Mouse (Mus musculus): ENCODE results near the gene Dmgdh. TPM values are rescaled to one million over a fixed set of nuclear protein-coding genes. Genes with fewer than 3 reads are reported as not detected.

The Dmgdh gene
- total and polyA plus RNA-seq, 2 experiments from 2014 or later: 0.19 TPM; not detected in 1

DNA sequence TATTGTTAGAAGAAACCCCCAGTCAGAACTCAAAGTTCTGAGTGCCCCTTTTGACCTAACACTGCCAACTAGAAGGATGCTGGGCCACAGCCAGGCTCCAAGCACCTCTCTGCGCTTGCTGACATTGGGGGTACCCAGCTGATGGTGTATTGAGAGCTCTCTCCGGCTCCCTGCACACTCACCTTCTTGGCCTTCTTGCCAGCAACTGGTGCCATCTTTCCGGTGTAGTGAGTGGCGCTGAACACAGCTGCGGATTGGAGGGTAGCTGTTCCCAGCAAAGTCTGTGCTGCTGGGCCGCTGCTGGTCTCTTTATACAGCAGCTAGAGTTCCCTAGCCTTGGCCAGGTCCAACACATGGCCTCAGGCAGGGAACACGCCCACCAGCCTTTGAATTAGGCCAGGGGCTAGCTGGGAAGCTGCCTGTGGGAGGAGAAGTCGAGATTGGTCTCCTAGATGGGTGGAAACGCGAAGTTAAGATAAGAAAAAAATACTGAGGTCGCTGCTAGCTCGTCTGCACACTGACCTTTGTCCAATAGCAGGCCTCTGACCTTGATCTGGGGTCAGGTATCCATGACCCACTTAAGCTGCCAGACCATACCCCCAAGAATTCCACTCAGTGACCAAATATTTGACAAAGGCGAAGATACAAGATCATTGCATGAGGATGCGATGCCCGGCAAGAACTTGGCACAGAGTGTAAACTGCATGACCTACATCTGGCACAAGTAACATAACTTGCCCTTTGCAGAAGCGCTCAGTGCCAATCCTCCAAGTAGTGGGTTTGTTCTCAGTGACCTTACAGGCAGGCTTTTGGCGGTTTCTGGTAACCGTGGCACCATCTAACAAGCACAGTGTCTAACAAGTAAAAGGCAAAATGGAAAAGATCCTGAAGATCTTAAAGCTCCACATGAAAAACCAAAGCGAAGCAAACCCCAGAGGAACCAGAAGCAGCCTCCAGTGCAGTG, 36.7 kb upstream of the Dmgdh start, which contains the start of gene Bhmt:
Gene Bhmt (minus strand): TSS at position 680 of the 964 bp plus-strand sequence.
- 72% methylated on average over 19 of the region's 19 CpGs for WGBS
- H3K4me3 ChIP-seq (ENCODE audit: low read depth, low read length): no peak within 1 kb of the TSS
- H3K4me1 ChIP-seq (ENCODE audit: insufficient read depth, low read length): no peaks in the 10 kb centered on the region
- H3K4me2 ChIP-seq (ENCODE audit: low read depth, low read length, poor library complexity, severe bottlenecking): no peak within 1 kb of the TSS
- H3K36me3 ChIP-seq (ENCODE audit: insufficient read depth, low read length): no peaks in the 10 kb centered on the region
- ATAC-seq (ENCODE audit: low FRiP score) (no peak), DNase-seq (ENCODE audit: low spot score) (no peak)
- H3K9me3 ChIP-seq (ENCODE audit: low read length): no peaks in the 10 kb centered on the region
- TF ChIP-seq CTCF (IDR thresholded peaks at IDR 0.05): no peak
- H3K27me3 ChIP-seq (ENCODE audit: insufficient read depth, low read length): no peaks in the 10 kb centered on the region
- no peak within 1 kb of the TSS for H3K27ac ChIP-seq (ENCODE audit: low read depth, low read length)
- H3K9ac ChIP-seq (replicated peaks; ENCODE audit: low read length, poor library complexity, severe bottlenecking): no peak within 1 kb of the TSS

DNA sequence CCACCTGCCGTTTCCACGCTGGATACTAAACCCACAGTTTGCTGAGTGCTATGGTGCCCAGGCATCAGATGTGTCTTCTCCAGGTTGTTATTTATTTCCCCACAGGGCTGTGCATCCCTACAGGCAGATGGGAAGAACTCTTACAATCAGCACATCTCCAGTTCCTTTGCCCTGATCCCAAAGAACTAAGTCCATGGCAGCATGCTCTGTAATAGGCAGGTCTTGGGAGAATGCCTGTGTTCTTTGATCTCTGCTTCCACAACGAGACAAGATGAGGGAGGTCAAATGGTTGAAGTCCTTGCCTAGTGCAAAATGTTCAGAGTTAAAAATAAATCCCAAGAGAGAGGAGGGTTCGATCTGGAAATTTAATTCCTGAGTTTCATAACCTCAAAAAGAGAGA, 34.6 kb upstream of the Dmgdh start:
- Histone ChIP-seq H3K27ac (ENCODE audit: low read depth, low read length) (no peak overlapping the region), H3K9ac (replicated peaks; ENCODE audit: low read length, poor library complexity, severe bottlenecking) (no peak overlapping the region), H3K9me3 (ENCODE audit: low read length) (no peaks in the 10 kb centered on the region), H3K4me1 (ENCODE audit: insufficient read depth, low read length) (no peaks in the 10 kb centered on the region), H3K4me2 (ENCODE audit: low read depth, low read length, poor library complexity, severe bottlenecking) (no peak overlapping the region), H3K36me3 (ENCODE audit: insufficient read depth, low read length) (no peaks in the 10 kb centered on the region), H3K27me3 (ENCODE audit: insufficient read depth, low read length) (no peaks in the 10 kb centered on the region), H3K4me3 (ENCODE audit: low read depth, low read length) (no peak overlapping the region)
- TF ChIP-seq CTCF (IDR thresholded peaks at IDR 0.05): no peak
- WGBS: 61% methylated on average over 4 of the region's 4 CpGs
- no peak for DNase-seq (ENCODE audit: low spot score)
- ATAC-seq (ENCODE audit: low FRiP score): no peak

DNA sequence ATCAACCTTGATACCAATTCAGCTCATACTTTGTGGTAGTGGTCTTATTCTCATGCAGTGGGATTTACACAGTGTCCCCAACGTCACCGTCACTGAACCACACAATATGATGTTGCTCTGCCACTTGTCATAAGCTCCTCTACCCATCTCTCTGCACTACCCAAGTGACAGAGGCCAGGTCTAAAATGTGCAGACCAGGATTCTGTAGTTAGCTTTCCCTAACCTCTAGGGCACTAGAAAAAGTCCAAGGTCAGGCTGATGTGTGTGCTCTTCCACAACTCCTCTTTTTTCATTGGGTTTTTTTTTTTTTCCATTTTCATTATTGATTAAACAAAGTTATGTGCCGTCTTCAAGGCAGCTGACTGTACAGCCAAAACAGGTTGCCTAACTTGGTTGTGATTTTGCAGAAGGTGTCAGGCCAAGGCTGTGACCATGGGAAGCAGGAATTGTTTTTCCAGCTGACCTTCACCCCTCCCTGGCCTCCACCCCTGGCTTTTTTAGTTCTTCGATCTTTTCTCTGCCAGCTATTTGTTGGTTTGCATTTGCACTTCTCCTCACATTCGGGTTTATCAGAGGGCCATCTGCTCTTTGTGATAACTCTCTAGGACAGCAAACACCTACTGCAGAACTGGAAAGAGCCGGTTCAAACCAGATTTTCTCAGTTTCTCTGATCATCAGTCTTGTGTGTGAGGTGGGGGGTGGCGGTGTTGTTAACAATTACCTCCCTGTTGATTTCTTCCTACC, 25.7 kb upstream of the Dmgdh start:
- Histone ChIP-seq H3K4me2 (ENCODE audit: low read depth, low read length, poor library complexity, severe bottlenecking) (no peak overlapping the region), H3K27me3 (ENCODE audit: insufficient read depth, low read length) (no peaks in the 10 kb centered on the region), H3K4me1 (ENCODE audit: insufficient read depth, low read length) (no peaks in the 10 kb centered on the region), H3K4me3 (ENCODE audit: low read depth, low read length) (no peak overlapping the region), H3K9ac (replicated peaks; ENCODE audit: low read length, poor library complexity, severe bottlenecking) (no peak overlapping the region), H3K36me3 (ENCODE audit: insufficient read depth, low read length) (no peaks in the 10 kb centered on the region), H3K27ac (ENCODE audit: low read depth, low read length) (no peak overlapping the region), H3K9me3 (ENCODE audit: low read length) (no peaks in the 10 kb centered on the region)
- no peak for TF ChIP-seq CTCF (IDR thresholded peaks at IDR 0.05)
- 83% methylated on average over 7 of the region's 7 CpGs for WGBS
- ATAC-seq (ENCODE audit: low FRiP score): no peak
- no peak for DNase-seq (ENCODE audit: low spot score)

DNA sequence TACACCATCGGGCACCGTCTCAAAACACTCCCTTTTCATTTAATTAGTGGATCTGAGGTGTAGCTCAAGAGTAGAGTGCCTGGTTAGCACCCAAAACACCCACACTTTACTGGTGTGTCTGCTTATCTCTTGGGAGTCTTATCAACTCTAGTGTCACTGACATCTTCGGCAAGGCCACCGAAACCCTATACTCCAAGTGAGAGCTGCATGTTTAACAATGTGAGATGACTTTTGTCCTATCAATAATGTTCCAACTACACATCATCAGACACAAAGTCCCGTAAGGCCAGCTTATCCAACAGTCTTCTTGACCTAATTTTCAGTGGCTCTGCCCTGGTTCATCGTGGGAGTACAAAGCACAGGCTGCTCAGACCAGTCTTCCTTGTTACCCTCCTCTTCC, 20.9 kb upstream of the Dmgdh start:
- Histone ChIP-seq H3K27ac (ENCODE audit: low read depth, low read length) (no peak overlapping the region), H3K9me3 (ENCODE audit: low read length) (no peaks in the 10 kb centered on the region), H3K4me2 (ENCODE audit: low read depth, low read length, poor library complexity, severe bottlenecking) (no peak overlapping the region), H3K27me3 (ENCODE audit: insufficient read depth, low read length) (no peaks in the 10 kb centered on the region), H3K4me1 (ENCODE audit: insufficient read depth, low read length) (no peaks in the 10 kb centered on the region), H3K9ac (replicated peaks; ENCODE audit: low read length, poor library complexity, severe bottlenecking) (no peak overlapping the region), H3K4me3 (ENCODE audit: low read depth, low read length) (no peak overlapping the region), H3K36me3 (ENCODE audit: insufficient read depth, low read length) (no peaks in the 10 kb centered on the region)
- DNase-seq (ENCODE audit: low spot score): no peak
- 92% methylated on average over 6 of the region's 6 CpGs for WGBS
- no peak for ATAC-seq (ENCODE audit: low FRiP score)
- TF ChIP-seq CTCF (IDR thresholded peaks at IDR 0.05): no peak

DNA sequence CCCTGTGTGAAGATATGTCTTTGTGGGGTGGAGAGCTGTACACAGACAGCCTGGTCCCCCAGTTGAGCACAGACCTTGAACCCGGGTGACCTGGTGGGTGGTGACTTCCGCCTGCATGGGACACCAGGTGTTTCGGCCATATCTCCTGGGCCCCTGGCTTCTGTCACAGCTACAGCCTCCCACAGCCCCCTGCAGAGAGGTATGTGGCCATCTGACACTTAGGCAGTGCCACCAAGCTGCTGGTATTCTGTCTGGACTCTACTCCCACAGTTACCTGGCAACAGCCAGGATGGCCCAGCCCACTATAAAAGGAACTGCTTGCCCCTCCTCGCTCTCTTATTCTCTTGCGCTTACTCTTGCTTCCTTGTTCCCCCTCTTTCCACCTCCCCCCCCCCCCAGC, 16.3 kb upstream of the Dmgdh start:
- DNase-seq (ENCODE audit: low spot score) (no peak), ATAC-seq (ENCODE audit: low FRiP score) (0 out of 2 replicates have a peak, but pooled peaks have one; percentile 20)
- TF ChIP-seq CTCF (IDR thresholded peaks at IDR 0.05): no peak
- Histone ChIP-seq H3K27me3 (ENCODE audit: insufficient read depth, low read length) (no peaks in the 10 kb centered on the region), H3K4me1 (ENCODE audit: insufficient read depth, low read length) (no peaks in the 10 kb centered on the region), H3K27ac (ENCODE audit: low read depth, low read length) (no peak overlapping the region), H3K4me2 (ENCODE audit: low read depth, low read length, poor library complexity, severe bottlenecking) (no peak overlapping the region), H3K4me3 (ENCODE audit: low read depth, low read length) (no peak overlapping the region), H3K9me3 (ENCODE audit: low read length) (no peaks in the 10 kb centered on the region), H3K9ac (replicated peaks; ENCODE audit: low read length, poor library complexity, severe bottlenecking) (no peak overlapping the region), H3K36me3 (ENCODE audit: insufficient read depth, low read length) (no peaks in the 10 kb centered on the region)
- WGBS: 83% methylated on average over 5 of the region's 5 CpGs

DNA sequence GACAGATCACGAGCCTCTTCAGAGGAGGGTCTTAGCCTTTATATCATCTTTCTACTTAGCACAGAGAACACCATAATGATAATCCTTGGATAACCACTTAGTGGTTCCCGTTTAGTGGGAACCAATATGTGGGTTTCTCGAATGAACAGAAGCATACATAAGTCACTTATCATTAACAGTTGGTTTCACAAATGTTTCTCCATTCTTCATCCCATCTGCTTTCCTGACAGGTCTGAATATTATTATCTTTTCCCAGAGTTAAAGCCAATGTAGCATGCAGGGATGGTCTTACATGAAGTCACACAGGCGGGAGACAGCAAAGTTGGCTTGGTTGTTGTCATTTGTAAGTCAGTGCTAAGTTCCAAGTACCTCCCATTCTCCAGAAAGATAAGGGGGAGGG, 6.6 kb upstream of the Dmgdh start:
- no peak for ATAC-seq (ENCODE audit: low FRiP score)

More for the DNA sequence above, 6.6 kb upstream of the Dmgdh start:
- DNase-seq (ENCODE audit: low spot score): no peak
- Histone ChIP-seq H3K27me3 (ENCODE audit: insufficient read depth, low read length) (no peaks in the 10 kb centered on the region), H3K36me3 (ENCODE audit: insufficient read depth, low read length) (no peaks in the 10 kb centered on the region), H3K4me1 (ENCODE audit: insufficient read depth, low read length) (no peaks in the 10 kb centered on the region), H3K4me3 (ENCODE audit: low read depth, low read length) (no peak overlapping the region), H3K27ac (ENCODE audit: low read depth, low read length) (no peak overlapping the region), H3K4me2 (ENCODE audit: low read depth, low read length, poor library complexity, severe bottlenecking) (no peak overlapping the region), H3K9ac (replicated peaks; ENCODE audit: low read length, poor library complexity, severe bottlenecking) (no peak overlapping the region), H3K9me3 (ENCODE audit: low read length) (no peaks in the 10 kb centered on the region)
- WGBS: 89% methylated on average over 4 of the region's 4 CpGs
- no peak for TF ChIP-seq CTCF (IDR thresholded peaks at IDR 0.05)

All from midbrain, postnatal 0 days (tissue).